Mouse (Mus musculus) adrenal gland, postnatal 10 days (tissue): ENCODE measurements around the gene Dram1. TPM values are rescaled to one million over a fixed set of nuclear protein-coding genes. Genes with fewer than 3 reads are reported as not detected.

Experiments
- DNase-seq: peaks from one replicate; pipeline ENCODE4 v3.0.0; 2021; ENCODE audit warnings: mixed read lengths
- long read RNA-seq, 2 experiments: library from polyadenylated mRNA; stranded (forward); transcript quantifications; one replicate each; pipeline ENCODE4 v2.0.0; 2021
- total RNA-seq, 2 experiments: library from RNA; stranded (reverse); gene quantifications; 2 replicates each; pipeline ENCODE4 v1.2.3; 2021

The Dram1 gene
- 1 to 10 TPM; 5.0 to 6.5 TPM for total RNA-seq
- long read RNA-seq, experiment 1, partial matches to known transcripts, result 0 of 6 reads
- long read RNA-seq, experiment 1, other reads (novel, unspliced or antisense), result 4 of 6 reads
- long read RNA-seq, experiment 2, partial matches to known transcripts, result 0 of 1 reads
- long read RNA-seq, experiment 2, other reads (novel, unspliced or antisense), result 0 of 1 reads

GRCm38 (mm10) chr10:88379013-88379885 is at the start of gene Dram1, which contains the start of gene Gnptab:
Gene Dram1 (minus strand): TSS chr10:88379080.
Gene Gnptab (plus strand): TSS chr10:88379132.
- peak; percentile 95 for DNase-seq

GRCm38 (mm10) chr10:88427998-88428397 is 49.1 kb upstream of the Dram1 start:
- no peak for DNase-seq

- no peak for DNase-seq
These were observed 48.0 kb upstream of the Dram1 start for GRCm38 (mm10) chr10:88426896-88427295.

GRCm38 (mm10) chr10:88426158-88426816 is 47.4 kb upstream of the Dram1 start:
- DNase-seq, result peak; percentile 68

- no peak for DNase-seq
These were observed 42.0 kb upstream of the Dram1 start for GRCm38 (mm10) chr10:88420655-88421435.

- no peak for DNase-seq
These were observed 41.3 kb upstream of the Dram1 start for GRCm38 (mm10) chr10:88420141-88420541.

- no peak for DNase-seq
These were observed 38.8 kb upstream of the Dram1 start for GRCm38 (mm10) chr10:88417686-88418085.

- no peak for DNase-seq
These were observed 33.6 kb upstream of the Dram1 start for GRCm38 (mm10) chr10:88412290-88412995.

- DNase-seq, result no peak
These were observed 30.9 kb upstream of the Dram1 start for GRCm38 (mm10) chr10:88409751-88410150.

- no peak for DNase-seq
These were observed 29.2 kb upstream of the Dram1 start for GRCm38 (mm10) chr10:88407875-88408631.

GRCm38 (mm10) chr10:88405812-88406211 is 26.9 kb upstream of the Dram1 start:
- no peak for DNase-seq

GRCm38 (mm10) chr10:88404220-88404619 is 25.3 kb upstream of the Dram1 start:
- no peak for DNase-seq

- DNase-seq, result no peak
These were observed 24.1 kb upstream of the Dram1 start for GRCm38 (mm10) chr10:88403021-88403420.

- DNase-seq, result no peak
These were observed 20.4 kb upstream of the Dram1 start for GRCm38 (mm10) chr10:88399271-88399670.

- no peak for DNase-seq
These were observed 19.9 kb upstream of the Dram1 start for GRCm38 (mm10) chr10:88398668-88399243.

GRCm38 (mm10) chr10:88392181-88392847 is 13.4 kb upstream of the Dram1 start:
- no peak for DNase-seq

- DNase-seq, result no peak
These were observed 12.6 kb upstream of the Dram1 start for GRCm38 (mm10) chr10:88391495-88391894.

- peak; percentile 56 for DNase-seq
These were observed 11.4 kb upstream of the Dram1 start for GRCm38 (mm10) chr10:88390096-88390790.

GRCm38 (mm10) chr10:88389576-88389975 is 10.7 kb upstream of the Dram1 start:
- DNase-seq, result no peak
